Mouse (Mus musculus) adrenal gland (tissue): ENCODE results near the gene Foxl1.

Experiments
- intact Hi-C: fragments of 180-260 bp; cut with DNase I; formaldehyde crosslinking; loops from one replicate; pipeline ENCODE4 v1.15.1; 2025

The Foxl1 gene

DNA sequence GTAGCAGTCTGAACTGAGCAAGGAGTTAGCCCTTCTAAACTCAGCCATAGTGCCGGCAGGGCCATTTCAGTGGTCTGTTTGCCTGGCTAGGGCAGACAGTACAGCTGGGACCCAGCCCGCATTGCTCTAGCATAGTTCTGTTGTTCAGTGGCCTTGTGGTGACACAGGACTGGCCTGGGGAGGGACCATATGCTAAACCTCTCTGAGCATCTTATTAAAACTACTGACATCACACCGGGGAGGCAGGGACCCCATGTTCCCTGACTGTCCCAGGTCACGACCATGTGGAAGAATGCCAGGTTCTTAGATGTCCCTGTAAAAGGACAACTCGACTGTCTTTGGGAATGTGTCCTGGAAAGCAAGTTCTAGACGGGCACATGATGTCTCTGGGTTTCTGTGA, 35.6 kb upstream of the Foxl1 start:
- intact Hi-C loops = loop anchor here (1.0 to 5.0 kb wide), 4 partner anchors 121 to 410 kb away; no protein-coding TSS in a partner anchor

DNA sequence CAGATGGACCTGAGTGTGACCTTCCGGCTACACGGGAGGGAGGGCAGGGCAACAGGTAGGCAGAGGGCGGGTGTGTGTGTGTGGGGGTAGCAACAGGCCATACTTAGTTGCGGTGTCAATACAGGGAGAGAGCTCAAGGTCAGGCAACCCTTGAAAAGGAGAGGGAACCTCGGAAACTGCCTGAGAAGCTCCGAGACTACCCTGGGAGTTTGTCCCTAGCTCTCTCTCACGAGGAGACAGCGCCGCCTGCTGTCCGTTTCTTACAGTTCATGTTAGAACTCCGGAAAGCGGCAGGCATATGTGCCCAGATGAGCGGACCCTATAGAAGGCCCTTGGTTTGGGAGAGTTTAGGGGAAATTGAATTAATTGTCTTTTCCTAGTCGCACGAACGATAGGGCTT, 35.1 kb upstream of the Foxl1 start:
- intact Hi-C loops = loop anchor here (1.0 to 5.0 kb wide), 4 partner anchors 122 to 410 kb away; no protein-coding TSS in a partner anchor

DNA sequence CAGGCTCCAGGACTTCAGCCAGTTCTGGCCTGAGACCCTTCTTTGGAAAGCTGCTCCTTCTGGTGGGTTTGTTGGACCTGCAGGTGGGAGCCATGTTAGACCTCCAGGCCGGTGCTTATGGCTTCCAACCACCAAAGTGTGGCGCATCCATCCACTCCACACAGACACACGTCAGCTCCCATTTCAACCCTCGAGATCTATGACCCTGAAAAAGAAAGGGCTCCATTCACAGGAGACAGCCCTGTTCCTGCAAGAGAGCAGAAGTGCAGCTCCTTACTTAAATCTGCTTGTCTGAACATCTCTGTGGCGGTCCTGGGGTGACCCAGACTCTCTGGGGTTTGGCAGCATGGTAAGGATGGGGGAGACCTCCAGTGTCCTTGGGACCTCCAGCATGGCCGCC, 34.2 kb upstream of the Foxl1 start:
- intact Hi-C loops = loop anchor here (2.0 to 5.0 kb wide), 3 partner anchors 123 to 411 kb away; no protein-coding TSS in a partner anchor

DNA sequence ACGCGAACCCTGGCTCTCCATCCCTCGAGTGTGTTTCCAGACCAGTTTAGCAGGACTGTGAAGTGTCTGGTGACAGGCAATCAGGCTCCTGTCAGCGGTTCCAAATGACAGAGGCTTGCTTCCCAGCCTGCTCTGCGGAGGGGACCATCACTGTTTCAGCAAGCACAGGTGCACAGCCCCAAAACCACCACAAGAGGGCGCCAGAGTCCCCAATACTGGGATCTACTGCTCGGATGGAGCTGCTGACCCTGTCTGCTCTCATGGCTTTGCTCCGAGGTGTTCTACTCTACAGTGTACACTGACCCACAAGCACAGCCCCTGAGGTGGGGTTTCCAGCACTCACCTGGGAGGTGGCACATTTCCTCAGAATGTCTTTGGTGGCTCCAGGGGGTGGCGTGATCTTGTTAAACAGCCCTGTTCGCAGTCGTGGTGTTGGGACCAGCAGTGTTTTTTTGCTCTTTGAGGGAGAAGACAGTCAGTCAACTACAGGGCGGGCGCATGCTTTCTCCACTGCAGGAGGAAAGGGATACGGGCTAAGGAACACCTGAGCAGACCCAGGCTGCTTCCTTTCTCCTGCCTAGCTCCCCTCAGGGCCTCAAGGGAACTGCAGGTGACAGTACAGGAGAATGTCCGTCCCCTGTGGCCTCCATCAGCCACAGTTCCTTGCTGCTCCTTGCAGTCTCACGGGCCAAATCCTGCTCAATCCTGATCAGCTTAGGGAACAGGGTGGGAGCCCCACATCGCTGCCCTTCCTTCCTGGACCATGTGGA, 23.5 kb upstream of the Foxl1 start:
- intact Hi-C loops = no loop called here

DNA sequence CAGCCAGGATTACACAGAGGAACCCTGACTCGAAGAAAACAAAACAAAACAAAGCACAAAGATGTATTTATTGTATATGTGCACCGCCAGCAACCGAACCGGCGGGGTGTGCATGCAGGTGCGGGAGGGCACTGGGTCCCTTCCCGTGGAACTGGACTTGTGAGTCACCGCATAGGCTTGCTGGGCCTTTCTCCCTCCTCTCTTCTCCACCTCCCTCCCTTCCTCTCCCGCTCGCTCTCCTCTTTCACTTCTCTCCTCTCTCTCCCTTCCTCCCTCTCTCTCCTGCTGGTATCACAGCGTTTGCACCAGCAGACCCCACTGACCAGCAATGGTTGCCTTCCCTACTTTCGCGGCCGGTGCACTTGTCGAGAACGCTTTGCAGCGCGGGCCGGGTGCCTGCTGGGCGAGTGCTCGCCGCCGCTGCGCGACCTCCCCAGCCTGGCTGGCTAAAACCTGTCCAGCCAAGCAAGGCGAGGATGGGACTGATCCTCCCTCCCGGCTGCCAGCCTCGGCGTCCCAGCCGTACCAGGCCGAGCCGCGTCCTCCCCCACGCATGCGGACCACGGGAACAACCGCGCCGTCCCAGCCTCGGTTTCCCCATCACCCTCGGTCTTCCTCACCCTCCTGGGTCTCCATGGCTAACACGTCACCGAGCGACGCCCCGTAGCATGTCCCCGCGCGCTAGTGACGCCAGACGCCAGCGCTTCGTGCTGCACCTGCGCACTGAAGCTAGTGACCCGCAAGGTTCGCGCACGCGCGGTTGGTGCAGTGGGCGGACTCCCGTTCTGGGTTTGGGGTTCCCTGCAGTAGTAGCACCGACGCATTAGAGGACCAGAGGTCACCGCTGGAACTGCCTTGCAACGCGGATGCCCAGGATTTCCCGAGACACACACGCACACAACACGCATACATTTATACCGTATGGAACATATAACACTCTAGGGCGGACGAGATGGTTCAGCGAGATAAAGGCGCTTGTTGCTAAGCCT, 19.8 kb upstream of the Foxl1 start, which contains the start of gene Mthfsd:
Mthfsd (minus strand) TSS at position 725 of the 989 bp plus-strand sequence.
- intact Hi-C loops = no loop called here

DNA sequence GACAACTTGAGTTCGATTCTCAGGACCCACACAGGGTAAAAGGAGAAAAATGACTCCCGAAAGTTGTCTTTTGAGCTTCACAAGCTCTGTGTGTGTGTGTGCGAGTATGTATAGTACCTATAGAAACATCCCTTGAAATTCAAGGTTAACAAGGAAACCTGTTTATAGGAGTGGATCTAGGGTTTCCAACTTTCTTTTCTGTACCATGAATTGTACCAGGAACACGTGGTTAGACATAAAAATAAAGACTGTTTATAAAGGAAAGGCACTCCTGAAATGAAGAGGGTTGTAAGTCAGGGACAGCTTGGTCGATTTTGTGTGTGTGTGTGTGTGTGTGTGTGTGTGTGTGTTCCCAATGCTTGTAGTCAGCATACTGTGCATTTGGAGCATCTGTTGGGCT, 19.1 kb upstream of the Foxl1 start:
- intact Hi-C loops = no loop called here

DNA sequence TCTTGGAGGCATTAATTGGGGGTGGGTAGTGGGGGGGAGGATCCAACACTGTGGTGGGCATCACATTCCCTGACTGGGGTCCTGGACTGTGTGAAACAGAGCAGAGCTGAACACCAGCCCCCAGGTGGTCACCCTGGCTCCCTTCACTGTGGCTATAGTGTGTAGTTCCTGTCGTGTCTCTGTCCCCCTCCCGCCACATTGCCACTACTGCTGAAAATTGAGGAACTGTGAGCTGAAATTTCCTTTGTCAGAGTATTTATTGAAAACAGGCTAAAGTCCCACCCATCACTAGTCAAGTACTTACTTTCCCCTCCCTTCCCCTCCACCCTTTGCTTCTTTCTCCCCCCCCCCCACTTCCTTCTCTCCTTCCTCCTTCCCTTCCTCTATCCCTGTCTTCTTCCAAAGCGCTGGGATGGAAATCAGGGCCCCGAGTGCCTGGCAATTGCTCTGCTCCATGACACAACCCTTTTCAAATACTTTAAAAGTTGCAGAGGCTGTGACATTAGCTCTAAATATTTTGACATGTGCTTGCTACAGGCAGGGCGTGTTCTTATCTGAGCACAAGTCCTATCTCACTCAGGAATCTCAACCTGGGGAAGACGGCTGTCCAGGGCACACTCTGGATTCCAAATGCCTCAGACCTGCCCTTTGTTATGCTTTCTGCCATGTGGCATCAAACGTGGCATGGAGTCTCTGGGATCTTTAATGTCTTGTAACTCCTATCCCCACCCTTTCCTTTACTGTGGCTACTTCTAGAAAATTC, 16.4 kb upstream of the Foxl1 start:
- intact Hi-C loops = loop anchor here (5.0 kb wide), 1 partner anchor 101 kb away; no protein-coding TSS in a partner anchor

DNA sequence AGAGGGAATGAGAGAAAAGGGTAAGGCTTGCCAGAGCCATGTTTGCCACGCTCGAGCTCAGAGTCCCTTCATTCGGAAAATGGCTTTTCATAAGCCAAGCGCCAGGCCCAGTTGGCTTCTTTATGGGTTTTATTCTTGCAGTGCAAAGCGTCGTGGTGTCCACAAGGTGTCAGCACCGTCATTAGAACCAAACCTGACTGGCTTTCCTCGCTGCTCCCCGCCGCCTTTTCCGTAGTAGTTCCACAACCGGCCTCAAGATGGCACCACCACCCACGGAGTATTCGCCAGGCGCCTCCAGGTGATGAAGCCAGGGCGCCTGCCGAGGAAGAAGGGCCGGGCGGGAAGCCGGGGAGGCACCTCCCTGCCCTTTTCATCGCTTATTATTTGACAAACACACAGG, 14.5 kb upstream of the Foxl1 start:
- intact Hi-C loops = loop anchor here (1.0 to 5.0 kb wide), 3 partner anchors 99 to 400 kb away; no protein-coding TSS in a partner anchor

DNA sequence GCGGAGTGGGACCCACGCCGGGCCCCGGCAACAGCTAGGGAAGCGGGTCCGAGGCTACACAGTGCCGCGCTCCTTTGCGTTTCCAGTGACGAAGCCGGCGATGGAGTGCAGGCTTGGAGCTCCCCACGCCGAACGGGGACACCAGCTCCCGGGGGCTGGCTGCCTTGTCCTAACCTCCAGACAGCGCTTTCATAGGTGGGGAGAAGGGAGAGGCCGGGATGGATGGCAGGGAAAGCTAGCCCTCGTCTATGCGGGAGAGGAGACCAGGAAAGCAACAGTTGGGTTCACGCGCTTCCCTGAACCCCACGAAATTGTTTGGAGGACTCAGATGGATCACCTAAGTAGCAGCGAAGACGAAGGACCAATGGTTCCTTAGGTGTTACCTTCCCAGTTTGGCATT, 12.6 kb upstream of the Foxl1 start:
- intact Hi-C loops = no loop called here

DNA sequence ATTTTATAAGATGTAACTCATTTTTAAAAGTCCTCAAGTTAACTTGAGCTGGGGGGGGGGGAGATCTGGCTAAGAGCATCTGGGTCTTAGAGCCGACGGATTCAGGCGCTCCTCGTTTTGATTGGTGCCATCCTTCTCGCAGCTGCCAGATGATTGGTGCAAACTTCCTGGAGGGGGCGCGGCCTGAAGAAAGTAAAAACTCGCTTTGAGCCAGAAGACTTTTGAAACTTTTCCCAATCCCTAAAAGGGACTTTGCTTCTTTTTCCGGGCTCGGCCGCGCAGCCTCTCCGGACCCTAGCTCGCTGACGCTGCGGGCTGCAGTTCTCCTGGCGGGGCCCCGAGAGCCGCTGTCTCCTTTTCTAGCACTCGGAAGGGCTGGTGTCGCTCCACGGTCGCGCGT, 11.8 kb upstream of the Foxl1 start, which contains the start of gene Foxc2:
Foxc2 (plus strand) TSS at position 224 of the 400 bp plus-strand sequence.
- intact Hi-C loops = no loop called here

DNA sequence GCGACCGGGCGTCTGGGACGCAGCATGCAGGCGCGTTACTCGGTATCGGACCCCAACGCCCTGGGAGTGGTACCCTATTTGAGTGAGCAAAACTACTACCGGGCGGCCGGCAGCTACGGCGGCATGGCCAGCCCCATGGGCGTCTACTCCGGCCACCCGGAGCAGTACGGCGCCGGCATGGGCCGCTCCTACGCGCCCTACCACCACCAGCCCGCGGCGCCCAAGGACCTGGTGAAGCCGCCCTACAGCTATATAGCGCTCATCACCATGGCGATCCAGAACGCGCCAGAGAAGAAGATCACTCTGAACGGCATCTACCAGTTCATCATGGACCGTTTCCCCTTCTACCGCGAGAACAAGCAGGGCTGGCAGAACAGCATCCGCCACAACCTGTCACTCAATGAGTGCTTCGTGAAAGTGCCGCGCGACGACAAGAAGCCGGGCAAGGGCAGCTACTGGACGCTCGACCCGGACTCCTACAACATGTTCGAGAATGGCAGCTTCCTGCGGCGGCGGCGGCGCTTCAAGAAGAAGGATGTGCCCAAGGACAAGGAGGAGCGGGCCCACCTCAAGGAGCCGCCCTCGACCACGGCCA, 11.1 kb upstream of the Foxl1 start:
- intact Hi-C loops = no loop called here

DNA sequence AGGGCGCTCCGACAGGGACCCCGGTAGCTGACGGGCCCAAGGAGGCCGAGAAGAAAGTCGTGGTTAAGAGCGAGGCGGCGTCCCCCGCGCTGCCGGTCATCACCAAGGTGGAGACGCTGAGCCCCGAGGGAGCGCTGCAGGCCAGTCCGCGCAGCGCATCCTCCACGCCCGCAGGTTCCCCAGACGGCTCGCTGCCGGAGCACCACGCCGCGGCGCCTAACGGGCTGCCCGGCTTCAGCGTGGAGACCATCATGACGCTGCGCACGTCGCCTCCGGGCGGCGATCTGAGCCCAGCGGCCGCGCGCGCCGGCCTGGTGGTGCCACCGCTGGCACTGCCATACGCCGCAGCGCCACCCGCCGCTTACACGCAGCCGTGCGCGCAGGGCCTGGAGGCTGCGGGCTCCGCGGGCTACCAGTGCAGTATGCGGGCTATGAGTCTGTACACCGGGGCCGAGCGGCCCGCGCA, 10.5 kb upstream of the Foxl1 start:
- intact Hi-C loops = no loop called here

DNA sequence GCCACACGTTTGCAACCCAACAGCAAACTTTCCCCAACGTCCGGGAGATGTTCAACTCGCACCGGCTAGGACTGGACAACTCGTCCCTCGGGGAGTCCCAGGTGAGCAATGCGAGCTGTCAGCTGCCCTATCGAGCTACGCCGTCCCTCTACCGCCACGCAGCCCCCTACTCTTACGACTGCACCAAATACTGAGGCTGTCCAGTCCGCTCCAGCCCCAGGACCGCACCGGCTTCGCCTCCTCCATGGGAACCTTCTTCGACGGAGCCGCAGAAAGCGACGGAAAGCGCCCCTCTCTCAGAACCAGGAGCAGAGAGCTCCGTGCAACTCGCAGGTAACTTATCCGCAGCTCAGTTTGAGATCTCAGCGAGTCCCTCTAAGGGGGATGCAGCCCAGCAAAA, 9.8 kb upstream of the Foxl1 start:
- intact Hi-C loops = no loop called here

DNA sequence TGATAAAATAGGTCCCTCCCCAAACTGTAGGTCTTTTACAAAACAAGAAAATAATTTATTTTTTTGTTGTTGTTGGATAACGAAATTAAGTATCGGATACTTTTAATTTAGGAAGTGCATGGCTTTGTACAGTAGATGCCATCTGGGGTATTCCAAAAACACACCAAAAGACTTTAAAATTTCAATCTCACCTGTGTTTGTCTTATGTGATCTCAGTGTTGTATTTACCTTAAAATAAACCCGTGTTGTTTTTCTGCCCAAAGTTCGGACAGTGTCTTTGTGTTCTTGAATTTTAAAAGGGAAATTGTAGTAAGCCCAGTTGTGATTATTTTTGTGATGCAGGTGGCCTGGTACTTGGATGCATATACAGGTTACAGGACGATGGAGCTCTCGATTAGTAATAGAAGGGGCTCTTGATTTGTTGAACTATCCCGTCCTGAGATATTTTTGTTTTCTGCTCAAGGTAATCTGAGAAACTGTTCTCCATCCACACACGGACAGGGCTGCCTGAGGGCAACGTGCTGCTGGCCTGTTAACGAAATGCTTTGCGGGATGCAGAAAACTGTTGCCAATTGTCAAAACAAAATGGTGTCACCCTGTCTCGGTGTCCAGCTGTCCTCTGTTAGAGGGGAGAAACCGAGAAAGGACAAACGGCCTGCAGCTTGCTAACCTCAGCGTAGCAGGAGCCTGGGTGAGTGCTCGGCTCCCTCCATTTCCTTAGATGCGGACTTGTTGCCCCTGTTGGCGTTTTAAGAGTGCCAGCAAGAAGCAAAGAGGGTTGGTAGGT, 8.9 kb upstream of the Foxl1 start:
- intact Hi-C loops = no loop called here

DNA sequence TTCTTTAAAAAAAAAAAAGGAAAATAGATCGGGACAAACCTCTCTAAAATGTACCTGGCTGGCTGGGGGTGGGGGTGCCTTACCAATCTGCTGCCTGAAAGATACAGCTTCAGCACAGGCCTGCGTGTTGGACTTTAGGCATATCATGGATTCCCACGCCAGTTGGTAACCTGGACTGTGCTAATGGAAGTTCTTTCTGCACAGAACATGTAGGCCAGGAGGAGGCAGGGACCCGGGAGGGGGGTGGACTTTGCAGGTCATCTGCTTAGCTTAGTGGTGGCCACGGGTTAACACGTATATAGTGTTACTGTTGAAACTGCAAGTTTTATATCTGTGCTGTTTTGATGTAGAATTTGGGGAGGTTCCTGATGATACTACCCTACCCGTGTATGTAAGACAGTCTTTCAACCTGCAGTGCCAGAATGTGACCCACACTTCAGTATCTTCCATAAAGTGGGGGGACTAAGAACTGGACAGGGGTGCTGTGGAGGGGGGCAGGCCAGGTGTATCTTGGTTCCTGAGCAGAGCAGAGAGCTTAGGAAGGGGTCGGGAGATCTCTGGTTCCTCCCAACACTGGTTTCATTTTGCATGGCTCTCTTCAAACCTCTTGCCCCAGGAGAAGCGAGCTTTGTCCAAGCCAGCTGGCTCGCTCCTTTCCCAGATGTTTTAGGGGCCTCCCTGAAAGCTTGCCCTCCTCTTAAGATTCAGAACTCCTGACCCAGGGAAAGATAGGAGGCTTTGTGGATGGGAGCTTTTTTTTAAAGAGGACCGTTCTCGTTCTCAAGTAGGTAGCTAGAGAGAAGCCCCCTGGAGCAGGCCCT, 7.9 kb upstream of the Foxl1 start:
- intact Hi-C loops = loop anchor here (10.0 kb wide), 1 partner anchor 115 kb away; no protein-coding TSS in a partner anchor

DNA sequence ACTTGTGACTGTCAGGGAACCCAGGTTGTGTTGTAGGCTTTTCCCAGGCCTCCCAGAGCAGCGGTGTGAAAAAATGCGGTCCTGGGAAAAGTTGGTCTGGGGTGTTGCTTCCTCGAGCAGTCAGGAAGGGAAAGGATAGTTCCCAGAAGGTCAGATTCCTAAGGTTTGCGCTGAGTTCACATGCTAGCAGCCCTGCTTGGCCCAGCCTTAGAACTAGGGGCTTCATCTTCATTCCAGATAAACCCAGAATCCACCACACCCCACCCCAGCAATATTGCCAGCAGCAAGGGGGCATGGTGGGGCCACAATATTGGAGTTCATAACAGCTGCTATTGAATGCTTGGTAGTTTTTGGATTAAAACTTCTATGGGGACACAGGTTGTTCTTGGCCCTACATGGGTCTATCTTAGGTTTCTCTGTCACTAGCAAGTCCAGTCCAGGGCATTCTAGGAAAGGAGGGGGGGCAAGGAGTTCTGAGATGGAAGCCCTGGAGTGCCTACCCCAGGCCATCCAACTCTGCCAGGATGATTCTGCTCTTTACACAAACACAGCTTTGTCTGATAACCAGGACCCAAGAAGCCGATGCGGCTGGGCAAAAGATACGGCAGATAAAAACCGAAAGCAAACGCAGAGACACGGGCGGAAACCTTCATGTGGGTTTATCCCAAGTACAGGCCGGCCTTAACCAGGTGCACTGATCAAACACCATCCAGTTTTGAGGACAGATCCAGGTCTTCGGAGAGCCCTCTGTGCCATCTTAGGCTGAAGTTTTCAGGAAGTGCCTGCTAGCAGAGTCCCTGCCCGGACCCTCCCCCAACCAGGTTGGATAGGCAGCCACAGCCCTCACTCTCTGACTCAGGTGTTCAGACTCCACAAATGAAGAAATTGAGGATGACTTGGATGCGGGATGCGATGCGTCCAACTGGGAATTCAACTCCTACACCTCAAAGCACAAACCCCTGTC, 7.0 kb upstream of the Foxl1 start:
- intact Hi-C loops = loop anchor here (10.0 kb wide), 1 partner anchor 114 kb away; no protein-coding TSS in a partner anchor

DNA sequence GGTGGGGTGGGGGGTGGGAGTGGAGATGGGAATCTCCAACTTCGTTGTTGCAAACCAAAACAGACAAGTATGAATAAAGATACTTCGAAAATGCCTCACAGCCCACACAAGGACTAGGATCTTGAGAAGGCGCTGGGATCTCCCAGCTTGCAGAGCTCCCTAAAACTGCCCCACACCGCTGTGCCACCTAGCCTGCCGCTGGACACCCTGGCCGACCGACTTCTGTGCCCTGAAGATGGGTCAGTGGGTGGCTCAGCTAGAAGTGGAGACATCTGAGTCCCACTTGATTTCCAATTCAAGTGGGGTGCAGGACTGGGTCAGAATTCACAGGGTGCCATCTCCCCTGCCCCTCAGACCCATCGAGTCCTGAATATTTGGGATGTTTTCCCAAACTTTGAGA, 6.0 kb upstream of the Foxl1 start:
- intact Hi-C loops = loop anchor here (10.0 kb wide), 1 partner anchor 113 kb away; no protein-coding TSS in a partner anchor
